Mouse (Mus musculus): ENCODE measurements at regions not wholly inside any gene's neighbourhood (a gene's known extent, or its start where the extent isn't known, plus 50 kb on each side); places are given as distances from the start of the nearest gene placed in this dataset.
A peak's percentile ranks its signal among the peaks of the same experiment; 100 is the strongest.

DNA sequence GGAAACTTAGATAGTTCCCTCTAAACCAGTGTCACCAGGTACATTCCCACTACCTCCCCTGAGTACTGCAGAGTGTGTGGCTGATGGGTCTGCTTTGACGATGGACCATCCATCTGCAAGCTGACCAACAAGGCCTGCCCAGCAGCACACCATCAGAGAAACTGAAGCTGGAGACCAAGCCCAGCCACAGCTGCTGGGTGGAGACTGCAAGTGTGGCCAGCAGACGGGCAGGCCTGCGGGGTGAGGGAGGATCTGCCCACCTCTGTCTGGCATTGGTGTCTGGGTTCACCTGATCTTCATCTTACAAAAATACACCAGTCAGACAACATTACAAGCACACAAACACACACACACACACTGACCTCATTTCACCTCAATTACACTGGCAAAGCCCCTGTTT lies 60.6 kb upstream of the Insig1 start:
- no peak for ATAC-seq (ENCODE audit: insufficient read depth)
- TF ChIP-seq CTCF (IDR thresholded peaks at IDR 0.05; ENCODE audit: low read depth) = no peak
- WGBS = 79% methylated on average over 3 of the region's 3 CpGs

GRCm38 (mm10) chr5:28012496-28012895 lies 58.7 kb upstream of the Insig1 start:
- Histone ChIP-seq H3K27ac (ENCODE audit: low read depth) (no peak overlapping the region), H3K27me3 (ENCODE audit: insufficient read depth, low read length) (no peaks in the 10 kb centered on the region), H3K9ac (no peak overlapping the region), H3K4me2 (no peak overlapping the region), H3K9me3 (ENCODE audit: low read depth, low read length) (no peaks in the 10 kb centered on the region), H3K4me3 (ENCODE audit: low read depth, low read length) (no peak overlapping the region), H3K4me1 (ENCODE audit: insufficient read depth) (no peaks in the 10 kb centered on the region), H3K36me3 (ENCODE audit: insufficient read depth) (no peaks in the 10 kb centered on the region)
- 93% methylated on average over 2 of the region's 2 CpGs for WGBS
- ATAC-seq (ENCODE audit: insufficient read depth) (no peak), DNase-seq (no peak)
- no peak for TF ChIP-seq CTCF (IDR thresholded peaks at IDR 0.05; ENCODE audit: low read depth)

More for the DNA sequence above, 60.6 kb upstream of the Insig1 start:
- Histone ChIP-seq H3K27ac (ENCODE audit: low read depth) (no peak overlapping the region), H3K27me3 (ENCODE audit: insufficient read depth, low read length) (no peaks in the 10 kb centered on the region), H3K9ac (no peak overlapping the region), H3K4me3 (ENCODE audit: low read depth, low read length) (no peak overlapping the region), H3K4me1 (ENCODE audit: insufficient read depth) (no peaks in the 10 kb centered on the region), H3K4me2 (no peak overlapping the region), H3K9me3 (ENCODE audit: low read depth, low read length) (no peaks in the 10 kb centered on the region), H3K36me3 (ENCODE audit: insufficient read depth) (no peaks in the 10 kb centered on the region)
- DNase-seq = no peak

DNA sequence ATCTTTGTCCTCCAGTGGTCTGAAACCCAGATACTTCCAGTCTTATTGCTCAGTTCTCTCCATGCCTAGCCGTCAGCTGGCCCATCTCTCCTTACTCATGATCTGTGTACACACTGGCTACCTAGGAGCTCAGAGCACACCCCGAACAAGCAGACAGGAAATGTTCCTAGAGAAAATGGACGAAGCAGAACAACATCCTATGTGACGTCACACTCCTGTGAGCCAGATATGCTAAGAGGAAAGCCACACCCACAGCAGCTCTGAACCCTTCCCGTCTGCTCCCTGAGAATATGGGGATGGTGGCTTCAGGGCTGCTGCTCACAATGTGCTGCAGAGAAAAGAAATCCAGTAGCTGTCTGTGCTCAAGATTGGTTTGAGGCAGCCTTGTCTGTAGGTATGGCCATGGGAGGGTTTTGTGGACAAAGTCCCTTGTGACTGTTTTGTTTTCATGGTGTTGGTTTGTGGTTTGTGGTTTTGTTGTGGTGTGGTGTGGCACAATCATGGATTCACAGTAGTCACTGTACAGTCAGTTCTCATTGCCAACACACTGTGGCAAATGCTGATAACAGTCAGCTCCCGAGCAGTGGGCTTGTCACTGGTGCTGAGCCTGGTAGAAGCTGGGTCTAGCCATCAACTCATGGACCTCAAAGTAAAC lies 57.4 kb upstream of the Insig1 start:
- Histone ChIP-seq H3K4me1 (ENCODE audit: insufficient read depth) (no peaks in the 10 kb centered on the region), H3K9ac (no peak overlapping the region), H3K9me3 (ENCODE audit: low read depth, low read length) (no peaks in the 10 kb centered on the region), H3K36me3 (ENCODE audit: insufficient read depth) (no peaks in the 10 kb centered on the region), H3K4me2 (no peak overlapping the region), H3K27me3 (ENCODE audit: insufficient read depth, low read length) (no peaks in the 10 kb centered on the region), H3K27ac (ENCODE audit: low read depth) (no peak overlapping the region), H3K4me3 (ENCODE audit: low read depth, low read length) (no peak overlapping the region)
- DNase-seq (peak; percentile 12), ATAC-seq (ENCODE audit: insufficient read depth) (no peak)
- WGBS = 35% methylated on average over 6 of the region's 6 CpGs
- TF ChIP-seq CTCF (IDR thresholded peaks at IDR 0.05; ENCODE audit: low read depth) = no peak

- Histone ChIP-seq H3K9ac (no peak overlapping the region), H3K9me3 (ENCODE audit: low read depth, low read length) (no peaks in the 10 kb centered on the region), H3K27me3 (ENCODE audit: insufficient read depth, low read length) (no peaks in the 10 kb centered on the region), H3K36me3 (ENCODE audit: insufficient read depth) (no peaks in the 10 kb centered on the region), H3K4me3 (ENCODE audit: low read depth, low read length) (no peak overlapping the region), H3K27ac (ENCODE audit: low read depth) (no peak overlapping the region), H3K4me2 (no peak overlapping the region), H3K4me1 (ENCODE audit: insufficient read depth) (no peaks in the 10 kb centered on the region)
- ATAC-seq (ENCODE audit: insufficient read depth) = no peak
- DNase-seq = peak; percentile 12
- no peak for TF ChIP-seq CTCF (IDR thresholded peaks at IDR 0.05; ENCODE audit: low read depth)
- 31% methylated on average over 3 of the region's 3 CpGs for WGBS
These were observed 51.3 kb upstream of the Insig1 start for GRCm38 (mm10) chr5:28019864-28020263.
